Comparison of ENCODE assay signal across 17 mouse cellular contexts in the genomic region with DNA sequence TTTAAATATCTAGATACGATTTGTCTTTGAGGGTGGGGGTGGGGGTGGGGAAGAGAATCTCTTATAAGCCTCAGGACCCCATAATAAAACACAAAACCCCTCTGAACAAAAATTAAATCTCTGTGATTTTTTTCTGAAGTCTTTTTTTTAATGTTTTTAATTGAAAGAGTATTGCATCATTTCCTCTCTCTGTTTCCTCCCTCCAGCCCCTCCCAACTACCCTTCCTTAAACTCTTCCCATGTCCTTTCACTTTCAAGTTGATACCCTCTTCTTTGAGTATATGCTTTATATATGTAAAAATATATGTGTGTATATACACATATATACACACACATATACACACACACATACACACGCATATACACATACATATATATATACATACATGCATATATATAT. TPM values are rescaled to one million over a fixed set of nuclear protein-coding genes. Genes with fewer than 3 reads are reported as not detected.
DNase-seq lines count a peak whose midpoint lies in the region; ATAC-seq and TF ChIP-seq lines count a peak whose summit lies in the region.
"Had no signal": no experiment of that assay in that cellular context is flagged by ENCODE, and none has a peak within 500 bp of the region (broad histone marks: within the 10 kb centered on the region; RNA-seq: fewer than 3 reads in every experiment).

No protein-coding gene starts in this region.

- H3K4me2 ChIP-seq in midbrain, embryonic 11.5 days: no peak overlapping the region
- no peak overlapping the region for H3K4me2 ChIP-seq in midbrain, embryonic 15.5 days
- H3K4me2 ChIP-seq: embryonic facial prominence, embryonic 13.5 days; embryonic facial prominence, embryonic 15.5 days; forebrain, embryonic 12.5 days had no signal

- no peak overlapping the region for H3K4me3 ChIP-seq in midbrain, embryonic 11.5 days (ENCODE audit: low read depth, low read length)
- H3K4me3 ChIP-seq in midbrain, embryonic 15.5 days: no peak overlapping the region
- H3K4me3 ChIP-seq in MEL (ENCODE audit: control insufficient read depth in 1 of 2, insufficient read depth in 1 of 2, low read depth in 2 of 2, low read length in 2 of 2): no peak overlapping the region
- H3K4me3 ChIP-seq in lung, adult 2 months (replicated peaks; ENCODE audit: extremely low read depth, low read depth, low read length): no peak overlapping the region
- H3K4me3 ChIP-seq: embryonic facial prominence, embryonic 13.5 days; embryonic facial prominence, embryonic 15.5 days; erythroblast, embryonic 14.5 days; forebrain, embryonic 10.5 days; forebrain, embryonic 12.5 days had no signal

- TF ChIP-seq EP300 in MEL (IDR thresholded peaks at IDR 0.05; ENCODE audit: low read depth in 1 of 2, low read length in 2 of 2): no peak

- WGBS in midbrain, embryonic 11.5 days: 87% methylated on average over 2 of the region's 2 CpGs
- WGBS in midbrain, embryonic 15.5 days: 91% methylated on average over 2 of the region's 2 CpGs
- 83% methylated on average over 2 of the region's 2 CpGs for WGBS in lung, adult 2 months

- H3K9ac ChIP-seq in midbrain, embryonic 11.5 days (ENCODE audit: low read length): no peak overlapping the region
- no peak overlapping the region for H3K9ac ChIP-seq in midbrain, embryonic 15.5 days
- no peak overlapping the region for H3K9ac ChIP-seq in MEL (ENCODE audit: control insufficient read depth, low read depth, low read length, poor library complexity, severe bottlenecking)
- H3K9ac ChIP-seq: embryonic facial prominence, embryonic 13.5 days; embryonic facial prominence, embryonic 15.5 days; forebrain, embryonic 12.5 days had no signal

- no peak for ATAC-seq in midbrain, embryonic 11.5 days (ENCODE audit: low FRiP score)
- ATAC-seq in midbrain, embryonic 15.5 days (replicated peaks): no peak
- ATAC-seq: forebrain, embryonic 16.5 days had no signal

- H3K4me1 ChIP-seq in midbrain, embryonic 11.5 days (ENCODE audit: control insufficient read depth, insufficient read depth, low read length): no peaks in the 10 kb centered on the region
- no peaks in the 10 kb centered on the region for H3K4me1 ChIP-seq in midbrain, embryonic 15.5 days
- peaks cover 0 to 2% of the 10 kb centered on the region in 2 experiments; a peak in 1 of 4 replicates for H3K4me1 ChIP-seq in MEL (ENCODE audit: control insufficient read depth in 1 of 2, insufficient read depth in 2 of 2, low read length in 2 of 2)
- H3K4me1 ChIP-seq in lung, adult 2 months (ENCODE audit: control insufficient read depth, insufficient read depth, low read length): no peaks in the 10 kb centered on the region
- H3K4me1 ChIP-seq: embryonic facial prominence, embryonic 13.5 days; embryonic facial prominence, embryonic 15.5 days; forebrain, embryonic 12.5 days had no signal

- peak; percentile 56 for DNase-seq in midbrain, embryonic 11.5 days (ENCODE audit: low spot score, missing footprints)
- DNase-seq in 416B (ENCODE audit: low read depth) (peak; percentile 34), MEL (ENCODE audit: low read depth, low spot score) (peak; percentile 20)
- DNase-seq in splenic B cell, adult 2 months (ENCODE audit: low read depth, low spot score): peak; percentile 20
- DNase-seq in adrenal gland, postnatal 14 days: no peak
- DNase-seq in urinary bladder, postnatal 10 days (ENCODE audit: low spot score): no peak
- DNase-seq in lung, adult 2 months: no peak
- DNase-seq: cerebellum, adult 11 months; cerebellum, adult 9-11 months had no signal

- no peak for TF ChIP-seq RAD21 in MEL (IDR thresholded peaks at IDR 0.05; ENCODE audit: low read depth, low read length)

- no peaks in the 10 kb centered on the region for H3K27me3 ChIP-seq in midbrain, embryonic 11.5 days (ENCODE audit: control insufficient read depth, insufficient read depth, low read length)
- 0 out of 2 replicates have a peak, but pooled peaks cover 2% of the 10 kb centered on the region for H3K27me3 ChIP-seq in midbrain, embryonic 15.5 days (replicated peaks)
- peaks cover 1 to 2% of the 10 kb centered on the region in 2 experiments; a peak in 2 of 4 replicates for H3K27me3 ChIP-seq in MEL (ENCODE audit: control insufficient read depth in 1 of 2, insufficient read depth in 2 of 2, low read length in 2 of 2)
- H3K27me3 ChIP-seq in splenic B cell, adult 2 months (ENCODE audit: control insufficient read depth, insufficient read depth, low read length, poor library complexity, severe bottlenecking): no peaks in the 10 kb centered on the region
- H3K27me3 ChIP-seq: embryonic facial prominence, embryonic 13.5 days; embryonic facial prominence, embryonic 15.5 days had no signal

- no peaks in the 10 kb centered on the region for H3K36me3 ChIP-seq in midbrain, embryonic 11.5 days (ENCODE audit: control insufficient read depth, insufficient read depth, low read length)
- no peaks in the 10 kb centered on the region for H3K36me3 ChIP-seq in midbrain, embryonic 15.5 days (replicated peaks)
- H3K36me3 ChIP-seq in MEL (ENCODE audit: control insufficient read depth in 1 of 2, insufficient read depth in 2 of 2, low read length in 2 of 2): peaks cover 0 to 3% of the 10 kb centered on the region in 2 experiments; a peak in 1 of 4 replicates
- no peaks in the 10 kb centered on the region for H3K36me3 ChIP-seq in splenic B cell, adult 2 months (ENCODE audit: control insufficient read depth, insufficient read depth, low read length, poor library complexity, severe bottlenecking)
- H3K36me3 ChIP-seq: embryonic facial prominence, embryonic 13.5 days; embryonic facial prominence, embryonic 15.5 days; forebrain, embryonic 10.5 days; forebrain, embryonic 12.5 days; G1E had no signal

- no peak for TF ChIP-seq POLR2A in MEL (IDR thresholded peaks at IDR 0.05; ENCODE audit: control insufficient read depth in 1 of 2, insufficient read depth in 1 of 2, low read depth in 1 of 2, low read length in 2 of 2, poor library complexity in 1 of 2)
- TF ChIP-seq POLR2A in lung, adult 2 months (IDR thresholded peaks at IDR 0.05; ENCODE audit: borderline replicate concordance, extremely low read depth, low read depth, low read length): no peak

- no peaks in the 10 kb centered on the region for H3K79me2 ChIP-seq in MEL (ENCODE audit: control insufficient read depth, insufficient read depth, low read length, poor library complexity)

- no peak for TF ChIP-seq CTCF in MEL (IDR thresholded peaks at IDR 0.05 in 2 of 3, conservative IDR thresholded peaks at IDR 0.05 in 1 of 3; ENCODE audit: control insufficient read depth in 1 of 3, insufficient read depth in 1 of 3, low read depth in 2 of 3, low read length in 3 of 3, poor library complexity in 1 of 3, severe bottlenecking in 1 of 3)
- TF ChIP-seq CTCF in lung, adult 2 months (IDR thresholded peaks at IDR 0.05; ENCODE audit: insufficient read depth, low read length): no peak

- H3K27ac ChIP-seq in midbrain, embryonic 11.5 days (ENCODE audit: low read depth, low read length): no peak overlapping the region
- no peak overlapping the region for H3K27ac ChIP-seq in midbrain, embryonic 15.5 days
- no peak overlapping the region for H3K27ac ChIP-seq in MEL (ENCODE audit: control insufficient read depth, low read depth, low read length)
- H3K27ac ChIP-seq: embryonic facial prominence, embryonic 13.5 days; embryonic facial prominence, embryonic 15.5 days; forebrain, embryonic 10.5 days; forebrain, embryonic 12.5 days had no signal

- H3K9me3 ChIP-seq in midbrain, embryonic 11.5 days (ENCODE audit: control insufficient read depth, low read length): no peaks in the 10 kb centered on the region
- H3K9me3 ChIP-seq in midbrain, embryonic 15.5 days: no peaks in the 10 kb centered on the region
- no peaks in the 10 kb centered on the region for H3K9me3 ChIP-seq in MEL (replicated peaks; ENCODE audit: insufficient read depth, low read length)
- H3K9me3 ChIP-seq: embryonic facial prominence, embryonic 13.5 days; embryonic facial prominence, embryonic 15.5 days; forebrain, embryonic 10.5 days; forebrain, embryonic 12.5 days; G1E had no signal

TF ChIP-seq in MEL, 35 proteins besides CTCF, POLR2A, EP300 and RAD21:
- TF ChIP-seq ZMIZ1 (IDR thresholded peaks at IDR 0.05; ENCODE audit: low read depth, low read length) (no peak), MXI1 (IDR thresholded peaks at IDR 0.05; ENCODE audit: low read depth, low read length) (no peak), MYC (IDR thresholded peaks at IDR 0.05; ENCODE audit: low read depth, low read length) (no peak), CHD2 (IDR thresholded peaks at IDR 0.05; ENCODE audit: low read length) (no peak), ELF1 (IDR thresholded peaks at IDR 0.05; ENCODE audit: low read depth, low read length) (no peak), GABPA (IDR thresholded peaks at IDR 0.05; ENCODE audit: low read depth, low read length) (no peak), CHD1 (IDR thresholded peaks at IDR 0.05; ENCODE audit: low read depth, low read length) (no peak)
TF ChIP-seq in MEL: peak in this region for 0.

RNA-seq across cellular contexts. Expression of gene Mbip, which starts 58.6 kb away (rescaled TPM):
- 46.0 and 54.0 TPM in 2 replicates for polyA plus RNA-seq in midbrain, embryonic 11.5 days (2014; fragmentation: Nextera tagmentation; extraction: Ambion mirVana)
- 43.7 and 46.2 TPM in 2 replicates for polyA plus RNA-seq in midbrain, embryonic 15.5 days (2015; fragmentation: Nextera tagmentation; extraction: Ambion mirVana)
- total RNA-seq in MEL (2012; rRNA removed): 10.5 and 10.7 TPM in 2 replicates
- 10 to 100 TPM in 1 of 2 experiments, not detected in 1; 17.9 TPM for polyA plus RNA-seq in MEL (2012; ENCODE audit: insufficient read depth in 1 of 2, insufficient read length in 2 of 2, low read depth in 1 of 2, low replicate concordance in 2 of 2, missing spikeins in 1 of 2)
- 12.5 and 16.2 TPM in 2 replicates for total RNA-seq in adrenal gland, postnatal 14 days (2021)
- 30.3 and 37.8 TPM in 2 replicates for polyA plus RNA-seq in lung, adult 2 months (2012; rRNA removed)

Comparison
In these comparisons a context has a peak if more than half of its experiments do, and no peak if none do; other contexts are left out.
1. DNase-seq: peak in midbrain, embryonic 11.5 days (single experiment), 416B (single experiment), MEL (single experiment) and splenic B cell, adult 2 months (single experiment); none in adrenal gland, postnatal 14 days (single experiment), urinary bladder, postnatal 10 days (single experiment) and lung, adult 2 months (single experiment).